Mouse (Mus musculus) frontal cortex, adult 2 months (tissue): ENCODE measurements at regions not wholly inside any gene's neighbourhood (a gene's known extent, or its start where the extent isn't known, plus 50 kb on each side); places are given as distances from the start of the nearest gene placed in this dataset.
"Not testable (repeated sequence)": the region's sequence is repeated elsewhere in the genome, so short reads cannot be mapped to it uniquely, and the experiment has no call there.

Experiments used
- DNase-seq, 2 experiments: peaks; one replicate each; pipeline ENCODE4 v3.0.0; 2022; ENCODE audit warnings: low spot score in 1 of 2; ENCODE audit errors: extremely low spot score in 1 of 2

- no peak for DNase-seq
Observed at GRCm38 (mm10) chr15:52406156-52406885, 1478.4 kb upstream of the Gm7489 start.

DNA sequence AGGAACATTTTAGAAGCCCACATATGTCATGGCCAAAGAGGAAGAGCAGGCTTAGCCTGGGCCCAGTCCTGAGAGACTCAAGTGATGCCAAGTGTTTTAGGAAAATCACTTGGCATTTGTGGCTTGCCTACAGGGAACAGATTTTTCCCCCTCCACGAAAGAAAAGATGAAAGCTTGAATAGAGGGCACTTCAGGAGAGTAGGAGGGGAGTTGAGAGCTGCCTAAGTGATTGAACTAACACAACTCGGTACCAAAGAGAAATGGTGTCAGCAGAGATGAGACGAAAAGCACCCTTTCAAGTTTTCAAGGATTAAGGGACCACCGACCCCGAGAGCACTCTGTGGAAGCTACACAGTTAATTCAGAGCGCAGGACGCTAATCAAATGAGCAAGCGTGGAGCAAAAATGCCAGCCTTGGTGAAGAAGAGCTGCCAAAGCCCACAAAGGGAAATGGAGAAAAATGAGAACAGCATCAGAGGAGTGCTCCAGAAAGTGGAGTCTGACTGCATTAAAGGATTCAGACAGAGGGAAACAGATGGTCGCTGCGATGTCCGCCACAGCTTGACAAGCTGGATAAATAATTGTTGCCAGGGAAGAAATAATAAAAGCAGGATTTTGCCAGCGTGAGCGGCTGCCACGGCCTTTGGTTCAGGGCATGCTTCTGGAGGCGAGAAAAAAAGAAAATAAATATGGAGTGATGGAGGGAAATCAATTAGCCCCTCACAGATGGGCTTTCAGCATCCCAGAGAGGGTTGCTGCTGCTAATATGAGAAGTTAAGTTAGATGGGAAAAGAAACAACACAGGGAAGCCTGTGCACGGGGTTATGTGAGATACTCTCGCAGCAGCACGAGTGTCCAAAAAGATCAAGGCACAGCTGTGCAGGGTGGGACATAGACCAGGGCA is 1471.6 kb upstream of the Gm7489 start:
- DNase-seq, result peak in 1 of 2 experiments; percentile 32

GRCm38 (mm10) chr15:52425976-52426375 is 1458.7 kb upstream of the Gm7489 start:
- DNase-seq, result no peak

GRCm38 (mm10) chr15:52430491-52431158 is 1454.1 kb upstream of the Gm7489 start:
- DNase-seq, result no peak

DNA sequence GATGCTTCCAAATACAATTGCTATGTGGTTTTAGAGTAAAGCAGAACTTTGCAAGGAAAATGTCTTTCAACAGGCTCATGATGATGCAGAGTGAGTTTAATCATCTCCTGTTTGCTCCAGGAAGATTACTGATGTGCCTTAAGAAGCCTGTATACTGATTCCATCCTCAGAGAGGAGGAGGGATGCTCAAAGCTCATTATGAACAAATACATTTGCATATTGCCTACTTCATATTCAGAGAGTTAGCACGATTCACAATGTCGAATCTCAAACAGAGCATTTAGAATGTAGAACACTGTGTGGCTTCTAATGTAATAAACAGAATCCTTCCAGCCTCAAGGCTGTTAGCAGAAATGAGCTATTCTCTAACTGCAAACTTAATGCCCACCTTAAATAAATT is 1451.1 kb upstream of the Gm7489 start:
- DNase-seq, result no peak

GRCm38 (mm10) chr15:52438403-52438802 is 1446.3 kb upstream of the Gm7489 start:
- DNase-seq, result peak in 1 of 2 experiments; percentile 19

DNA sequence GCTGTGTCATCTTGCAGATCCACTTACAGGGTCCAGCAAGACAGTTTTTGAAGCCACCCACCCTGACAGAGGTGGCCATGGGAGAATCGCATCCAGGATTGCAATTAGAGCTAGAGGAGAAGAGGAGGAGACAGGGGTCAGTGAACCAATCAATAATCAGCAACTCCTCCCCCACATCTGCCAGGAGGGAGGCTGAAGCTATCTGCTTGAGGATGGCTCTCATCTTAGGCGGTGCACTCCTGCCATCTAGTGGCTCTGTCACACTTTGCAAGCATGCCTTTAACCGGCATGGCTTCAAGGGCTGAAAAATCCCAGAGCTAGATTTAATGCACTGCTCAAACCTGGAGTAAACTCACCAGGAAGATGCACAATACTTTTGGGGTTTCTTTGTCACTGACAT is 1425.9 kb upstream of the Gm7489 start:
- peak; percentile 64 to 93 for DNase-seq

DNA sequence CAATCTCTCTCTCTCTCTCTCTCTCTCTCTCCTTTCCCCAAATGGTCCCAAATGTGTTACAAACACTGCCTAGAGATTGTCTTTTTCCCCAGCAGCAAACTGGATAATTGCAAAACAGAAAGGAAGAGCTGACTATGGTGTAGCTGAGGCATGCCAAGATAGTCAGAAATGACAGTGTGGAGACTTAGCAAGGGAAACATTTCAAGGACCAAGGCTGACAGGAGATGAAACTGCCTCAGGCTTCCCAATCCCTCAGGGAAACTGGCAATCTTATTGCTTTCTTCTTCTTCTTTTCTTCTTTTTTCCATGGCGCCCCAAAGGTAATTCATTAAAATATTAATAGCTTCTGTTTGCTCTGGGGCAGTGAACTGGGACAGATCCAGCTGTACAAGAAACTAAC is 1425.4 kb upstream of the Gm7489 start:
- DNase-seq, result no peak

DNA sequence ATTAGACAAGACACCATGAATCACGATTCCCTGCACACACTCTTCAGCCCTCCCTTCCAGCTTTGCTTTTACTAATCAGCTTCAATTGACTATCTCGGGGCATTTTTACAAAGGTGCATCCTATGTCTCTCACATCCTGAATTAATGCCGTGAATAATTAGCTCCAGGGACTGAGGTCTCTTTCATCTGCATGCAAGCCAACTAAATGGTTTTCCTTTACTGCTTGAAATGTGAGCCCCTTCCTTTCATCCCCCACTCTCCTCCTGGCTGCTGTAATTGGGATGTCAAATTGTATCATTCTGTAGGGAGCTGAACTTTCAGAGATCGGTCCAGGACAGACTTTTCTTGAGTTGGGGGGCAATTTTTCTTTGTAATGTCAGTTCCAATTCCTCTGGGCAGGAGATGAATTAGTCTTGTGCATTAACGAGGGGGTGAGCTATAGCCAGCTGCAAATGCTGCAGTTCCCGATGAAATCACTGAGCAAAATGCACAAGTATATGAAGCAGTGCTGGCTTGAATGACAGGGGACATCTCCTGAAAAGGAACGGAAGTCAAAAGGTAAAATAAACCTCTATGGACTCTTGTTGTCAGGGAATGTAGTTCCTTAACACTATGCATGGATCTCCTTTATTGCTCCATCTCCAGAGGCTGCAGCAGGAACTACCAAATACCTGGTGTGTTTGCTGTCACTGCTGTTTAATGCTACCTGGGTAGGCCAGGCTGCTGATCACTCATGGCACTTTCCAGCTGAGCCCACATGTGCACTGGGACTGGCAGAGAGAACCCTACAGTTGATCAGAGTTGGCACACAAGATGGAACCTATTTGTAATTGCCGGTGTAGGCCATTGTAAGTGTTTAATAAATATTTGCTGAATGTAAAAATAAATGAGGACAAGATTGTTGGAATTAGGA is 1420.2 kb upstream of the Gm7489 start:
- DNase-seq, result no peak

GRCm38 (mm10) chr15:52478124-52478523 is 1406.6 kb upstream of the Gm7489 start:
- DNase-seq, result not testable (repeated sequence)

DNA sequence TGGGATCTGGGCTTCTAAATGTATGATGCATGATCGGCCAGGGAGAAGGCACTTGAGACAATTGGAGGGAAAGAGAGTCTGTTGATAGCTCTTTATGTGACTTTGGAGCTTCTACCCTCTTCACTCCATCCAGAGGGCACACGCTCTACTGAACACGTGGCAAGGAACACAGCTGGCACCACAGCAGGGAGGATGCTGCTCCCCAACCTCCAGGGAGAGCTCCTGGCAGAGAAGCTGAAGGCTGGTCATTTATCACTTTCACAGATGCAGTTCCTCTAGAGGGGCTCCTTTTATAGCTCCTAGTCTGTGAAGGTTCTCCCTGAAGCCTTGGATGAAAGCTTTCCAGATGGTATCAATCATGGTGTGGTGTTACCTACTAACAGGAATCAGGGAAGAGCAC is 1403.9 kb upstream of the Gm7489 start:
- no peak for DNase-seq

- DNase-seq, result no peak
Observed at GRCm38 (mm10) chr15:52483598-52484165, 1401.0 kb upstream of the Gm7489 start.

DNA sequence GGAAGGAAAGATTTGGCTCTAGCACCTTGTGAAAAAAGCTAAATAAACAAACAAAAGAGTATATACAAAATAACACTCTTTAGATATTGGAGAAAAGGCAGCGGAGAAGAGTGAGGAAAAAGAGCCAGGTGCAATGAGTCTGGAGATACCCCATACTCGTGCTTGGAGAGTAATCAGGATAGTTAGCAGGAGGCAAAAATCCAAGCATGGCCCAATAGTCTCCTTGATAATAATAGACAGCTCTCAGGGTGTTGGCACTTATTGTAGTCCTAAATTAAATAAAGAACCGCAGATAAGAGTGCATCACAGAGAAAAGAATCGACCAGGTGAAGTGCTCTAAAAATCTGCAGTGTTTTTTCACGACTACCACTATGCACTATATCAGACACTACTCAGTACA is 1400.4 kb upstream of the Gm7489 start:
- no peak for DNase-seq

DNA sequence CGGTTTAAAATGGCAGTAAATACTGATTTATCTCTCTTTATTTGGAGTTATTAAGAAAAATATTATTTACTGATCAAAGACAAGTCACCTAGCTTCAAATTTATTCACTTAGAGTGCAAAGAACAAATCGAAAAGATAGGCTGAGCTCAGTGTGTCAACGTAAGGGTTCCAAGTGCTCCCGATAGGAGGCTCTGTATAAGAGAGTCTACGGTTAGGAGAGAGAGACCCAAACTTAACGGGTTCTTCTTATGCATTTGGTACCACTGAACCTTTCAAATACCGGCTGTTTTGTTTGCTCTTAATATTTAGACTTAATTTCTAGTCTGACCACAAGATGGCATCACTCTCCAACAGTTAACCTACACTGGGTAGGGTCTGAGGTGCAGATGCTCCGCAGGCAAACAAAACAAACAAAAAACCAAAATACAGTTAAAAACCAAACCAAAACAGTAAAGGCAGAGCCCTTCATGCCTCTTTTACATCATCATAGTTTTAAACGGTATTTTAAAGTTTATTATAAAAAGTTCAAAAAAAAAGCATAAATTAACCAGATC is 1379.4 kb upstream of the Gm7489 start:
- DNase-seq, result peak in 1 of 2 experiments; percentile 57

DNA sequence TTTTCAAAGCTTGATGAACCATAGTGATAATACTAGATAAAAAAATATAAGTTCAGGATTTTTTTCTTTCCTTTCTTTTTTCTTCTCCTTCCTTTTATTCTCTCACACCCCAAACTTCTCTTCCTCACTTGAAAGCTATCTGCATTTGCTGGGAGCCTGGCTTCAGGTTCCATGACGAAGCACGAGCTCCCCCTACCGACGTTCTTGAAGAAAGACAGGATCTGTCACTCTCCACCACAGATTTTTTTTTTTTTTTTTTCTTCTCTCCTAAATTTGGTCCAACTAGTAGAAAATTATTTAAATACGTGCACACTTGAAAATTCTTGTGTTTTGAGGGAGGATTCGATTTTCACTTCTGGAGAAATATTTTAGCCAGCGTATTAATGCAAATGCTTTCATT is 1377.8 kb upstream of the Gm7489 start:
- peak in 1 of 2 experiments; percentile 78 for DNase-seq

GRCm38 (mm10) chr15:52508609-52509008 is 1376.1 kb upstream of the Gm7489 start:
- DNase-seq, result no peak

DNA sequence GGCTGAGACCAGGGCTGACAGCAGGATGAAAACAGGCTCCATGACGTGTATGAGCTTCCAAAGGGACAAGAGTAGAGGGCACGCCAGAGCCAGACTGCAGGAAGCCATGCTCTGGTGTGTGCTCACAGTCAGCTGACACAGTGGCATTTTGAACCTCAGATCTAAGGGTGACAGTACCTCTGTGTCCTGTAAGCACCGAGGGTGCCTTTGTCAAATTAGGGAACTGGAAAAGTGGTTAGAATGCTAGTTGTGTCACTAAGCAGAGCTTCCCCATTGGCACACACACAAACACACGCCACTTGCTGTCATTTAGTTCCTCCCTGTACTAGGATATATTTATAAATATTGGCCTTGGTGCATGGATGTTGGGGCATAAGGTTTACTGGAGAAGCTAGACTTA is 1374.6 kb upstream of the Gm7489 start:
- DNase-seq, result no peak

GRCm38 (mm10) chr15:52536594-52536993 is 1348.1 kb upstream of the Gm7489 start:
- DNase-seq, result no peak

DNA sequence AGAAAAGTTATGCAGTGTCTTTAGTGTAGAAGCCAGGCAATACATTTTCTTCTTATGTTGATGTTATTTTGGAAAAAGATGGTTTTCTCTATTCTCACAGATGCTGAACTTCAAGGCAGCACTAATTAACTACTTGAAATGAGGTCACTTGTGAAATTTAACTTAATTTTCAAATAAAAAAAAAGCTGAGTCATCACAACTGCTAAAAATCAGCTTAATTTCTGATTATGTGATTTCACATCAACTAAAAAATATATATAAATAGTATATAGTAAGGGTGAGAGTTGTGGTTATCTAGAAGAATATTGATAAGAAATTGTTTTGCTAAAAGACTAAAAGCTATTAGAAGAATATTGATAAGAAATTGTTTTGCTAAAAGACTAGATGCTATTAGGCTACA is 1326.0 kb upstream of the Gm7489 start:
- no peak for DNase-seq

DNA sequence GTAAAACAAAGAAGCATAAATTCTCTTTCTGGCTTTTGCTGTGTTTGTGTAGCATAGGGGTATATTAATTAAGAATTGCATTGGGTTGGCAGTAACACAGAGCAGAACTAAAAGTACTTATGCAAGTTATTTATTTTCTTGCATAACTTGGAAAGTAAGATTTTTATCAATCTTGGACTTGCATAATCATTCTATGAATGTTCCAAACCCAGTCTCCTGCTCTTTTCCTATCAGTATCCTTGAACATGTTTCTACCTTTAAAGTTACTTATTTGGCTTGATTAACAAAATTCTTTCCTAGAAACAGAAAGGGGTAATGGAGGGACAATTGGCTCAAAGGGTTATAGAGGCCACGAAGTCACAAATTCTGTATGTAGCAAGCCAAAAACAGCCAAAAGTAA is 1320.6 kb upstream of the Gm7489 start:
- no peak for DNase-seq
